Mouse (Mus musculus): ENCODE data around the gene Itprid2. TPM values are rescaled to one million over a fixed set of nuclear protein-coding genes. Genes with fewer than 3 reads are reported as not detected.
"Not testable (repeated sequence)": the region's sequence is repeated elsewhere in the genome, so short reads cannot be mapped to it uniquely, and the experiment has no call there.

Itprid2 gene
- 5.6 and 7.8 TPM in 2 replicates for polyA plus RNA-seq (2015; fragmentation: Nextera tagmentation; extraction: Ambion mirVana)

GRCm38 (mm10) chr2:79634528-79635400, at the start of gene Itprid2:
Gene Itprid2 (plus strand): TSS chr2:79635352.
- Histone ChIP-seq H3K27me3 (no peaks in the 10 kb centered on the region), H3K9ac (peak within 1 kb of the TSS; percentile 86), H3K4me2 (peak within 1 kb of the TSS; percentile 79), H3K4me3 (peak within 1 kb of the TSS; percentile 83), H3K27ac (peak within 1 kb of the TSS; percentile 95), H3K36me3 (no peaks in the 10 kb centered on the region), H3K4me1 (replicated peaks) (peaks cover 21% of the 10 kb centered on the region), H3K9me3 (replicated peaks) (no peaks in the 10 kb centered on the region)
- WGBS = 3% methylated on average over 46 of the region's 46 CpGs
- ATAC-seq (replicated peaks; ENCODE audit: insufficient number of reproducible peaks, insufficient read depth, low FRiP score, low read depth) = peak; percentile 100

GRCm38 (mm10) chr2:79596177-79596576, 39.0 kb upstream of the Itprid2 start:
- Histone ChIP-seq H3K36me3 (no peaks in the 10 kb centered on the region), H3K27ac (no peak overlapping the region), H3K4me1 (replicated peaks) (peaks cover 10% of the 10 kb centered on the region; the same call in 1 of the 2 replicates), H3K9ac (no peak overlapping the region), H3K4me2 (no peak overlapping the region), H3K9me3 (replicated peaks) (no peaks in the 10 kb centered on the region), H3K4me3 (no peak overlapping the region), H3K27me3 (no peaks in the 10 kb centered on the region)
- 67% methylated on average over 2 of the region's 2 CpGs for WGBS
- ATAC-seq (replicated peaks; ENCODE audit: insufficient number of reproducible peaks, insufficient read depth, low FRiP score, low read depth) = no peak

GRCm38 (mm10) chr2:79597090-79597489, 38.1 kb upstream of the Itprid2 start:
- no peak overlapping the region for H3K9ac ChIP-seq
- no peak overlapping the region for H3K4me2 ChIP-seq
- H3K36me3 ChIP-seq = no peaks in the 10 kb centered on the region
- ATAC-seq (replicated peaks; ENCODE audit: insufficient number of reproducible peaks, insufficient read depth, low FRiP score, low read depth) = no peak
- H3K4me3 ChIP-seq = no peak overlapping the region
- peaks cover 10% of the 10 kb centered on the region; the same call in 1 of the 2 replicates for H3K4me1 ChIP-seq (replicated peaks)
- no peaks in the 10 kb centered on the region for H3K27me3 ChIP-seq
- no peak overlapping the region for H3K27ac ChIP-seq
- H3K9me3 ChIP-seq (replicated peaks) = no peaks in the 10 kb centered on the region

GRCm38 (mm10) chr2:79601109-79601508, 34.0 kb upstream of the Itprid2 start:
- H3K4me1 ChIP-seq (replicated peaks) = peaks cover 10% of the 10 kb centered on the region; the same call in 1 of the 2 replicates
- ATAC-seq (replicated peaks; ENCODE audit: insufficient number of reproducible peaks, insufficient read depth, low FRiP score, low read depth) = 0 out of 2 replicates have a peak, but pooled peaks have one; percentile 39
- not testable (repeated sequence) for H3K9ac ChIP-seq; H3K36me3 ChIP-seq; H3K27me3 ChIP-seq; H3K9me3 ChIP-seq (replicated peaks); H3K4me3 ChIP-seq; H3K4me2 ChIP-seq
- peak overlapping the region; percentile 53 for H3K27ac ChIP-seq
- 23% methylated on average over 2 of the region's 2 CpGs for WGBS

GRCm38 (mm10) chr2:79601691-79602116, 33.4 kb upstream of the Itprid2 start:
- Histone ChIP-seq H3K36me3 (no peaks in the 10 kb centered on the region), H3K27me3 (no peaks in the 10 kb centered on the region), H3K4me3 (no peak overlapping the region), H3K4me1 (replicated peaks) (peaks cover 10% of the 10 kb centered on the region; the same call in 1 of the 2 replicates), H3K9me3 (replicated peaks) (no peaks in the 10 kb centered on the region), H3K4me2 (no peak overlapping the region), H3K27ac (peak overlapping the region; percentile 53), H3K9ac (no peak overlapping the region)
- ATAC-seq (replicated peaks; ENCODE audit: insufficient number of reproducible peaks, insufficient read depth, low FRiP score, low read depth) = no peak
- WGBS = 28% methylated on average over 4 of the region's 4 CpGs

GRCm38 (mm10) chr2:79602306-79602705, 32.8 kb upstream of the Itprid2 start:
- Histone ChIP-seq H3K27me3 (no peaks in the 10 kb centered on the region), H3K9me3 (replicated peaks) (no peaks in the 10 kb centered on the region), H3K4me1 (replicated peaks) (peaks cover 10% of the 10 kb centered on the region; the same call in 1 of the 2 replicates), H3K27ac (peak overlapping the region; percentile 30; the same call in 1 of the 2 replicates), H3K4me2 (no peak overlapping the region), H3K36me3 (no peaks in the 10 kb centered on the region), H3K9ac (no peak overlapping the region), H3K4me3 (no peak overlapping the region)
- WGBS = 77% methylated on average over 6 of the region's 6 CpGs
- no peak for ATAC-seq (replicated peaks; ENCODE audit: insufficient number of reproducible peaks, insufficient read depth, low FRiP score, low read depth)

GRCm38 (mm10) chr2:79603363-79603762, 31.8 kb upstream of the Itprid2 start:
- Histone ChIP-seq H3K9ac (no peak overlapping the region), H3K27ac (no peak overlapping the region), H3K4me2 (no peak overlapping the region), H3K4me3 (no peak overlapping the region), H3K4me1 (replicated peaks) (0 out of 2 replicates have a peak, but pooled peaks cover 4% of the 10 kb centered on the region), H3K27me3 (no peaks in the 10 kb centered on the region), H3K36me3 (no peaks in the 10 kb centered on the region), H3K9me3 (replicated peaks) (no peaks in the 10 kb centered on the region)
- 90% methylated on average over 4 of the region's 4 CpGs for WGBS
- no peak for ATAC-seq (replicated peaks; ENCODE audit: insufficient number of reproducible peaks, insufficient read depth, low FRiP score, low read depth)

- no peaks in the 10 kb centered on the region for H3K36me3 ChIP-seq
- no peak for ATAC-seq (replicated peaks; ENCODE audit: insufficient number of reproducible peaks, insufficient read depth, low FRiP score, low read depth)
- no peak overlapping the region for H3K27ac ChIP-seq
- H3K27me3 ChIP-seq = no peaks in the 10 kb centered on the region
- no peak overlapping the region for H3K4me2 ChIP-seq
- 0 out of 2 replicates have a peak, but pooled peaks cover 2% of the 10 kb centered on the region for H3K4me1 ChIP-seq (replicated peaks)
- H3K9me3 ChIP-seq (replicated peaks) = no peaks in the 10 kb centered on the region
- 64% methylated on average over 2 of the region's 2 CpGs for WGBS
- no peak overlapping the region for H3K9ac ChIP-seq
- H3K4me3 ChIP-seq = no peak overlapping the region
Measured at GRCm38 (mm10) chr2:79606033-79606432, 29.1 kb upstream of the Itprid2 start.

GRCm38 (mm10) chr2:79607181-79607580, 28.0 kb upstream of the Itprid2 start:
- Histone ChIP-seq H3K9ac (no peak overlapping the region), H3K36me3 (no peaks in the 10 kb centered on the region), H3K4me3 (no peak overlapping the region), H3K27me3 (no peaks in the 10 kb centered on the region), H3K4me2 (no peak overlapping the region), H3K27ac (no peak overlapping the region), H3K4me1 (replicated peaks) (0 out of 2 replicates have a peak, but pooled peaks cover 2% of the 10 kb centered on the region), H3K9me3 (replicated peaks) (no peaks in the 10 kb centered on the region)
- WGBS = 72% methylated on average over 2 of the region's 2 CpGs
- no peak for ATAC-seq (replicated peaks; ENCODE audit: insufficient number of reproducible peaks, insufficient read depth, low FRiP score, low read depth)

- Histone ChIP-seq H3K4me1 (replicated peaks) (0 out of 2 replicates have a peak, but pooled peaks cover 2% of the 10 kb centered on the region), H3K27me3 (no peaks in the 10 kb centered on the region), H3K4me3 (no peak overlapping the region), H3K9ac (no peak overlapping the region), H3K9me3 (replicated peaks) (no peaks in the 10 kb centered on the region), H3K36me3 (no peaks in the 10 kb centered on the region), H3K27ac (no peak overlapping the region), H3K4me2 (no peak overlapping the region)
- 83% methylated on average over 8 of the region's 8 CpGs for WGBS
- no peak for ATAC-seq (replicated peaks; ENCODE audit: insufficient number of reproducible peaks, insufficient read depth, low FRiP score, low read depth)
Measured at GRCm38 (mm10) chr2:79608301-79609074, 26.7 kb upstream of the Itprid2 start.

- no peak overlapping the region for H3K9ac ChIP-seq
- 0 out of 2 replicates have a peak, but pooled peaks cover 2% of the 10 kb centered on the region for H3K4me1 ChIP-seq (replicated peaks)
- H3K36me3 ChIP-seq = no peaks in the 10 kb centered on the region
- H3K27me3 ChIP-seq = no peaks in the 10 kb centered on the region
- H3K27ac ChIP-seq = no peak overlapping the region
- no peaks in the 10 kb centered on the region for H3K9me3 ChIP-seq (replicated peaks)
- H3K4me2 ChIP-seq = no peak overlapping the region
- ATAC-seq (replicated peaks; ENCODE audit: insufficient number of reproducible peaks, insufficient read depth, low FRiP score, low read depth) = no peak
- no peak overlapping the region for H3K4me3 ChIP-seq
- 29% methylated on average over 3 of the region's 3 CpGs for WGBS
Measured at GRCm38 (mm10) chr2:79610894-79611293, 24.3 kb upstream of the Itprid2 start.

Measured in heart, embryonic 15.5 days (tissue).